Mouse (Mus musculus) myocyte (in vitro differentiated cells): Measurements from ENCODE around the gene Axin1. TPM values are rescaled to one million over a fixed set of nuclear protein-coding genes. Genes with fewer than 3 reads are reported as not detected.
"Not testable (repeated sequence)": the region's sequence is repeated elsewhere in the genome, so short reads cannot be mapped to it uniquely, and the experiment has no call there.

Source experiments
- H3K27me3 ChIP-seq: one replicate; pipeline ENCODE4 v1.6.1; 2011; ENCODE audit not compliant: control insufficient read depth, insufficient read depth, insufficient read length
- H3K36me3 ChIP-seq: one replicate; pipeline ENCODE4 v1.6.1; 2011; ENCODE audit not compliant: control insufficient read depth, insufficient read depth
- H3K4me2 ChIP-seq: one replicate; pipeline ENCODE4 v1.6.1; 2011; ENCODE audit warnings: low read depth, control low read depth
- H3K4me3 ChIP-seq: one replicate; pipeline ENCODE4 v1.5.1; 2011; ENCODE audit warnings: mild to moderate bottlenecking, control low read depth, moderate library complexity
- H3K79me2 ChIP-seq: one replicate; pipeline ENCODE4 v1.6.1; 2011; ENCODE audit not compliant: control insufficient read depth, insufficient read depth
- H3ac ChIP-seq: one replicate; pipeline ENCODE4 v1.6.1; 2011; ENCODE audit not compliant: control insufficient read depth, insufficient read length
- CEBPB ChIP-seq: IDR thresholded peaks from 2 replicates; pipeline ENCODE4 v1.6.1; 2011; ENCODE audit warnings: mild to moderate bottlenecking, moderate library complexity; ENCODE audit not compliant: poor library complexity, insufficient read depth, severe bottlenecking
- E2F4 ChIP-seq: IDR thresholded peaks from one replicate; pipeline ENCODE4 v1.6.1; 2011; ENCODE audit warnings: mild to moderate bottlenecking, control low read depth, moderate library complexity; ENCODE audit not compliant: insufficient read depth
- MAX ChIP-seq: IDR thresholded peaks from one replicate; pipeline ENCODE4 v1.6.1; 2011; ENCODE audit warnings: low read depth, mild to moderate bottlenecking, control low read depth
- MYOD1 ChIP-seq, 3 experiments: IDR thresholded peaks; one replicate each; pipeline ENCODE4 v1.6.1; 2011; ENCODE audit warnings: control low read depth in 2 of 3, low read depth in 2 of 3, mild to moderate bottlenecking in 2 of 3, moderate library complexity in 1 of 3; ENCODE audit not compliant: insufficient read length in 2 of 3, control insufficient read depth in 1 of 3
- MYOG ChIP-seq, 3 experiments: IDR thresholded peaks; one replicate each; pipeline ENCODE4 v1.6.1; 2011; ENCODE audit warnings: control low read depth in 2 of 3, low read depth in 2 of 3, mild to moderate bottlenecking in 2 of 3; ENCODE audit not compliant: insufficient read length in 2 of 3, control insufficient read depth in 1 of 3, insufficient read depth in 1 of 3
- POLR2A ChIP-seq: IDR thresholded peaks from one replicate; pipeline ENCODE4 v1.6.1; 2011; ENCODE audit warnings: low read depth, mild to moderate bottlenecking, control low read depth, moderate library complexity; ENCODE audit not compliant: insufficient read length
- POLR2AphosphoS2 ChIP-seq: IDR thresholded peaks from one replicate; pipeline ENCODE4 v1.6.1; 2011; ENCODE audit warnings: low read depth, control low read depth; ENCODE audit not compliant: insufficient read length
- REST ChIP-seq: IDR thresholded peaks from one replicate; pipeline ENCODE4 v1.6.1; 2011; ENCODE audit warnings: mild to moderate bottlenecking, control low read depth, moderate library complexity; ENCODE audit not compliant: insufficient read depth, insufficient read length
- SRF ChIP-seq: IDR thresholded peaks from one replicate; pipeline ENCODE4 v1.6.1; 2011; ENCODE audit warnings: low read depth; ENCODE audit not compliant: control insufficient read depth, insufficient read length
- TCF12 ChIP-seq: IDR thresholded peaks from one replicate; pipeline ENCODE4 v1.6.1; 2011; ENCODE audit warnings: mild to moderate bottlenecking, control low read depth; ENCODE audit not compliant: poor library complexity, insufficient read depth, severe bottlenecking
- TCF3 ChIP-seq: IDR thresholded peaks from one replicate; pipeline ENCODE4 v1.6.1; 2011; ENCODE audit warnings: low read depth, control low read depth; ENCODE audit not compliant: insufficient read length
- USF1 ChIP-seq: IDR thresholded peaks from one replicate; pipeline ENCODE4 v1.6.1; 2011; ENCODE audit warnings: low read depth, mild to moderate bottlenecking, control low read depth, moderate library complexity
- polyA plus RNA-seq: library from polyadenylated mRNA; unstranded; fragments of >200 nt; fragmentation: generic; extraction: Trizol; gene quantifications from one replicate; pipeline ENCODE4 v1.2.1, GENCODE M21; 2012; ENCODE audit warnings: missing spikeins

Axin1 gene
- polyA plus RNA-seq, 1 experiment: 26.5 TPM

- H3K4me3 ChIP-seq: no peak overlapping the region
- no peaks in the 10 kb centered on the region for H3K79me2 ChIP-seq
- peak overlapping the region; percentile 71 for H3K4me2 ChIP-seq
- H3K27me3 ChIP-seq: peaks cover 42% of the 10 kb centered on the region
- H3K36me3 ChIP-seq: no peaks in the 10 kb centered on the region
- TF ChIP-seq MYOG (IDR thresholded peaks at IDR 0.05; ENCODE audit: control insufficient read depth in 1 of 3, insufficient read depth in 1 of 3, insufficient read length in 2 of 3, low read depth in 2 of 3): no peak
- no peak for TF ChIP-seq MYOD1 (IDR thresholded peaks at IDR 0.05; ENCODE audit: control insufficient read depth in 1 of 3, insufficient read length in 2 of 3, low read depth in 2 of 3)
- no peak for TF ChIP-seq MAX
- TF ChIP-seq REST: no peak
- TF ChIP-seq POLR2A: no peak
- no peak for TF ChIP-seq SRF
- no peak for TF ChIP-seq USF1
- no peak for TF ChIP-seq POLR2AphosphoS2
- no peak for TF ChIP-seq TCF3
- no peak for TF ChIP-seq E2F4
- no peak for TF ChIP-seq TCF12
- TF ChIP-seq CEBPB: no peak
- no peak overlapping the region for H3ac ChIP-seq
Measured at GRCm38 (mm10) chr17:26112751-26113150, 25.7 kb upstream of the Axin1 start.

GRCm38 (mm10) chr17:26113181-26113948, 25.1 kb upstream of the Axin1 start, which contains the start of gene Tmem8:
Gene Tmem8, plus strand, starts transcription at chr17:26113299.
- Histone ChIP-seq H3K79me2 (no peaks in the 10 kb centered on the region), H3K36me3 (no peaks in the 10 kb centered on the region)
- TF ChIP-seq MYOD1 (IDR thresholded peaks at IDR 0.05; ENCODE audit: control insufficient read depth in 1 of 3, insufficient read length in 2 of 3, low read depth in 2 of 3) (no peak), CEBPB (no peak), TCF3 (no peak), MAX (no peak), REST (no peak), MYOG (IDR thresholded peaks at IDR 0.05; ENCODE audit: control insufficient read depth in 1 of 3, insufficient read depth in 1 of 3, insufficient read length in 2 of 3, low read depth in 2 of 3) (no peak), TCF12 (no peak), POLR2A (no peak), E2F4 (no peak), POLR2AphosphoS2 (no peak), USF1 (no peak), SRF (no peak)

GRCm38 (mm10) chr17:26114061-26114460, 24.4 kb upstream of the Axin1 start:
- peaks cover 50% of the 10 kb centered on the region for H3K27me3 ChIP-seq
- no peak overlapping the region for H3K4me3 ChIP-seq
- H3K36me3 ChIP-seq: no peaks in the 10 kb centered on the region

More at GRCm38 (mm10) chr17:26113181-26113948, 25.1 kb upstream of the Axin1 start, which contains the start of gene Tmem8:
- H3ac ChIP-seq: no peak within 1 kb of the TSS
- no peak within 1 kb of the TSS for H3K4me3 ChIP-seq
- H3K4me2 ChIP-seq: peak within 1 kb of the TSS; percentile 71
- H3K27me3 ChIP-seq: peaks cover 43% of the 10 kb centered on the region

GRCm38 (mm10) chr17:26114461-26114860, 24.0 kb upstream of the Axin1 start:
- not testable (repeated sequence) for H3K36me3 ChIP-seq, H3K4me2 ChIP-seq, H3K4me3 ChIP-seq, H3ac ChIP-seq, H3K79me2 ChIP-seq
- H3K27me3 ChIP-seq: peaks cover 54% of the 10 kb centered on the region

More at GRCm38 (mm10) chr17:26114061-26114460, 24.4 kb upstream of the Axin1 start:
- no peak overlapping the region for H3ac ChIP-seq
- TF ChIP-seq USF1: no peak
- no peak for TF ChIP-seq POLR2A
- no peak for TF ChIP-seq SRF
- no peak for TF ChIP-seq TCF3
- no peak for TF ChIP-seq MAX
- TF ChIP-seq MYOD1 (IDR thresholded peaks at IDR 0.05; ENCODE audit: control insufficient read depth in 1 of 3, insufficient read length in 2 of 3, low read depth in 2 of 3): no peak
- TF ChIP-seq REST: no peak
- no peak for TF ChIP-seq CEBPB
- TF ChIP-seq E2F4: no peak
- TF ChIP-seq TCF12: no peak
- TF ChIP-seq POLR2AphosphoS2: no peak
- no peak for TF ChIP-seq MYOG (IDR thresholded peaks at IDR 0.05; ENCODE audit: control insufficient read depth in 1 of 3, insufficient read depth in 1 of 3, insufficient read length in 2 of 3, low read depth in 2 of 3)
- H3K79me2 ChIP-seq: no peaks in the 10 kb centered on the region
- H3K4me2 ChIP-seq: peak overlapping the region; percentile 71
